Mouse (Mus musculus) myocyte (in vitro differentiated cells): Measurements from ENCODE around the gene Kat7.

Experiments
- MYOD1 ChIP-seq, 3 experiments: IDR thresholded peaks; one replicate each; pipeline ENCODE4 v1.6.1; 2011; ENCODE audit warnings: control low read depth in 2 of 3, low read depth in 2 of 3, mild to moderate bottlenecking in 2 of 3, moderate library complexity in 1 of 3; ENCODE audit not compliant: insufficient read length in 2 of 3, control insufficient read depth in 1 of 3
- MYOG ChIP-seq, 3 experiments: IDR thresholded peaks; one replicate each; pipeline ENCODE4 v1.6.1; 2011; ENCODE audit warnings: control low read depth in 2 of 3, low read depth in 2 of 3, mild to moderate bottlenecking in 2 of 3; ENCODE audit not compliant: insufficient read length in 2 of 3, control insufficient read depth in 1 of 3, insufficient read depth in 1 of 3
- POLR2A ChIP-seq: IDR thresholded peaks from one replicate; pipeline ENCODE4 v1.6.1; 2011; ENCODE audit warnings: low read depth, mild to moderate bottlenecking, control low read depth, moderate library complexity; ENCODE audit not compliant: insufficient read length
- POLR2AphosphoS2 ChIP-seq: IDR thresholded peaks from one replicate; pipeline ENCODE4 v1.6.1; 2011; ENCODE audit warnings: low read depth, control low read depth; ENCODE audit not compliant: insufficient read length
- TCF12 ChIP-seq: IDR thresholded peaks from one replicate; pipeline ENCODE4 v1.6.1; 2011; ENCODE audit warnings: mild to moderate bottlenecking, control low read depth; ENCODE audit not compliant: poor library complexity, insufficient read depth, severe bottlenecking
- TCF3 ChIP-seq: IDR thresholded peaks from one replicate; pipeline ENCODE4 v1.6.1; 2011; ENCODE audit warnings: low read depth, control low read depth; ENCODE audit not compliant: insufficient read length

DNA sequence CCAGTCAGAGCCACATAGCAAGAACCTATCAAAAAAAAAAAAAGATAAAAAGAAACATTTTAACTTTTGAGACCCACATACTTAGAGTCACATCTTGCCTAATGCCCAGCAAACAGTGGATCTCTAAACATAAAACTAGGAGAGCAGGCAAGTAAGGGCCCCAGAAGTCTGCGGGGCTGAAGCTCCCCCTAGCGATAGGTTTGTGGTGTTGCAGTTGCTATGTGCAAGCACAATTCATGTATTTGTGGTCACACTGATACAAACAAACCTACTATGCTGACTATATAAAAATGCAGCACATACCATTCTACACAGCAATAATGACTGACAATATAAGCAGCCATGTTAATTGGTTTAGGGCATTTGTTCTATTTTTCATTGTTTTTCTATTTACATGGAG, 11.9 kb downstream of the Kat7 start:
- TF ChIP-seq TCF3 (no peak), MYOD1 (IDR thresholded peaks at IDR 0.05; ENCODE audit: control insufficient read depth in 1 of 3, insufficient read length in 2 of 3, low read depth in 2 of 3) (no peak), POLR2A (no peak), TCF12 (no peak), MYOG (IDR thresholded peaks at IDR 0.05; ENCODE audit: control insufficient read depth in 1 of 3, insufficient read depth in 1 of 3, insufficient read length in 2 of 3, low read depth in 2 of 3) (no peak), POLR2AphosphoS2 (no peak)
